Mouse (Mus musculus) MEL (cell line): ENCODE data around the gene C1qb. TPM values are rescaled to one million over a fixed set of nuclear protein-coding genes. Genes with fewer than 3 reads are reported as not detected.

ENCODE experiments used
- DNase-seq: peaks from one replicate; pipeline ENCODE4 v3.0.0; 2011; ENCODE audit warnings: low read depth, low spot score
- H3K27ac ChIP-seq: 2 replicates; pipeline ENCODE4 v1.5.1; 2012; ENCODE audit warnings: low read depth, mild to moderate bottlenecking, control low read depth, low read length, moderate library complexity; ENCODE audit not compliant: control insufficient read depth
- H3K27me3 ChIP-seq, 2 experiments: fragments of 150-350 bp in 1 of 2; sonication (generic) in 1 of 2; 2 replicates each; pipeline ENCODE4 v1.6.1; 2012; ENCODE audit warnings: low read length in 2 of 2, mild to moderate bottlenecking in 2 of 2, improper control_type of control experiment in 1 of 2, moderate library complexity in 1 of 2; ENCODE audit not compliant: insufficient read depth in 2 of 2, control insufficient read depth in 1 of 2
- H3K36me3 ChIP-seq, 2 experiments: 2 replicates each; pipeline ENCODE4 v1.6.1; 2012 to 2014; ENCODE audit warnings: low read length in 2 of 2, improper control_type of control experiment in 1 of 2, inconsistent platforms in 1 of 2, mild to moderate bottlenecking in 1 of 2; ENCODE audit not compliant: insufficient read depth in 2 of 2, control insufficient read depth in 1 of 2
- H3K4me1 ChIP-seq, 2 experiments: fragments of 150-350 bp in 1 of 2; sonication (generic) in 1 of 2; 2 replicates each; pipeline ENCODE4 v1.6.1; 2012; ENCODE audit warnings: low read length in 2 of 2, improper control_type of control experiment in 1 of 2, mild to moderate bottlenecking in 1 of 2; ENCODE audit not compliant: insufficient read depth in 2 of 2, control insufficient read depth in 1 of 2
- H3K4me3 ChIP-seq, 2 experiments: fragments of 150-350 bp in 1 of 2; sonication (generic) in 1 of 2; 2 replicates each; pipeline ENCODE4 v1.5.1; 2012; ENCODE audit warnings: low read depth in 2 of 2, low read length in 2 of 2, mild to moderate bottlenecking in 2 of 2, moderate library complexity in 2 of 2, control low read depth in 1 of 2, improper control_type of control experiment in 1 of 2; ENCODE audit not compliant: control insufficient read depth in 1 of 2, insufficient read depth in 1 of 2
- H3K79me2 ChIP-seq: 2 replicates; pipeline ENCODE4 v1.6.1; 2012; ENCODE audit warnings: mild to moderate bottlenecking, low read length, moderate library complexity; ENCODE audit not compliant: control insufficient read depth, poor library complexity, insufficient read depth
- H3K9ac ChIP-seq: 2 replicates; pipeline ENCODE4 v1.6.1; 2012; ENCODE audit warnings: low read depth, mild to moderate bottlenecking, control low read depth, low read length, moderate library complexity; ENCODE audit not compliant: control insufficient read depth, poor library complexity, severe bottlenecking
- H3K9me3 ChIP-seq: fragments of 150-350 bp; sonication (generic); replicated peaks from 2 replicates; pipeline ENCODE4 v1.6.1; 2012; ENCODE audit warnings: mild to moderate bottlenecking, low read length, improper control_type of control experiment, moderate library complexity; ENCODE audit not compliant: insufficient read depth
- CHD1 ChIP-seq: IDR thresholded peaks from 2 replicates; pipeline ENCODE4 v1.6.1; 2012; ENCODE audit warnings: low read depth, mild to moderate bottlenecking, inconsistent platforms, low read length, improper control_type of control experiment
- CHD2 ChIP-seq: IDR thresholded peaks from 2 replicates; pipeline ENCODE4 v1.6.1; 2011; ENCODE audit warnings: low read length, improper control_type of control experiment
- CTCF ChIP-seq, 3 experiments: IDR thresholded peaks in 2 of 3; conservative IDR thresholded peaks in 1 of 3; 2 replicates each; pipeline ENCODE4 v1.5.1; 2011 to 2012; ENCODE audit warnings: low read length in 3 of 3, low read depth in 2 of 3, mild to moderate bottlenecking in 2 of 3, improper control_type of control experiment in 1 of 3, inconsistent platforms in 1 of 3, mixed read lengths in 1 of 3, moderate library complexity in 1 of 3; ENCODE audit not compliant: control insufficient read depth in 1 of 3, insufficient read depth in 1 of 3, poor library complexity in 1 of 3, severe bottlenecking in 1 of 3
- EP300 ChIP-seq, 2 experiments: IDR thresholded peaks; 2 replicates each; pipeline ENCODE4 v1.6.1; 2011; ENCODE audit warnings: improper control_type of control experiment in 2 of 2, low read length in 2 of 2, low read depth in 1 of 2, mild to moderate bottlenecking in 1 of 2
- ETS1 ChIP-seq: IDR thresholded peaks from 2 replicates; pipeline ENCODE4 v1.6.1; 2012; ENCODE audit warnings: low read depth, mild to moderate bottlenecking, inconsistent platforms, low read length, improper control_type of control experiment, moderate library complexity
- GATA1 ChIP-seq: IDR thresholded peaks from 2 replicates; pipeline ENCODE4 v1.6.1; 2011; ENCODE audit warnings: low read depth, low read length, improper control_type of control experiment
- JUND ChIP-seq: IDR thresholded peaks from 2 replicates; pipeline ENCODE4 v1.6.1; 2011; ENCODE audit warnings: low read depth, mild to moderate bottlenecking, improper control_type of control experiment, low read length
- KAT2A ChIP-seq: conservative IDR thresholded peaks from 2 replicates; pipeline ENCODE4 v1.6.1; 2012; ENCODE audit warnings: low read depth, low read length, improper control_type of control experiment, inconsistent platforms
- MAFK ChIP-seq: IDR thresholded peaks from 2 replicates; pipeline ENCODE4 v1.6.1; 2011; ENCODE audit warnings: low read depth, mild to moderate bottlenecking, low read length, improper control_type of control experiment, borderline replicate concordance
- MAX ChIP-seq: IDR thresholded peaks from 2 replicates; pipeline ENCODE4 v1.6.1; 2011; ENCODE audit warnings: low read length, improper control_type of control experiment
- MEF2A ChIP-seq: IDR thresholded peaks from 2 replicates; pipeline ENCODE4 v1.6.1; 2014; ENCODE audit warnings: low read depth, mild to moderate bottlenecking, inconsistent platforms, low read length, improper control_type of control experiment; ENCODE audit not compliant: poor library complexity, insufficient replicate concordance, severe bottlenecking; ENCODE audit errors: extremely low read depth
- MXI1 ChIP-seq: IDR thresholded peaks from 2 replicates; pipeline ENCODE4 v1.6.1; 2011; ENCODE audit warnings: mild to moderate bottlenecking, low read depth, low read length, improper control_type of control experiment
- MYB ChIP-seq: IDR thresholded peaks from 2 replicates; pipeline ENCODE4 v1.6.1; 2011; ENCODE audit warnings: mild to moderate bottlenecking, low read depth, low read length, improper control_type of control experiment
- NRF1 ChIP-seq: IDR thresholded peaks from 2 replicates; pipeline ENCODE4 v1.6.1; 2014; ENCODE audit warnings: low read depth, mild to moderate bottlenecking, inconsistent platforms, low read length, improper control_type of control experiment, moderate library complexity; ENCODE audit not compliant: poor library complexity, insufficient read depth, severe bottlenecking
- POLR2AphosphoS2 ChIP-seq: IDR thresholded peaks from 2 replicates; pipeline ENCODE4 v1.6.1; 2011; ENCODE audit warnings: low read length, improper control_type of control experiment
- POLR2AphosphoS5 ChIP-seq: IDR thresholded peaks from 2 replicates; pipeline ENCODE4 v1.6.1; 2012; ENCODE audit warnings: low read depth, borderline replicate concordance, mild to moderate bottlenecking, inconsistent platforms, low read length, moderate library complexity, mixed read lengths
- RCOR1 ChIP-seq: IDR thresholded peaks from 2 replicates; pipeline ENCODE4 v1.6.1; 2012; ENCODE audit warnings: low read depth, mild to moderate bottlenecking, inconsistent platforms, low read length, improper control_type of control experiment
- TAL1 ChIP-seq: IDR thresholded peaks from 2 replicates; pipeline ENCODE4 v1.6.1; 2012; ENCODE audit warnings: mild to moderate bottlenecking, inconsistent platforms, low read length, moderate library complexity, mixed read lengths
- TBP ChIP-seq: IDR thresholded peaks from 2 replicates; pipeline ENCODE4 v1.8.0; 2011; ENCODE audit warnings: low read depth, low read length, improper control_type of control experiment
- TCF12 ChIP-seq: IDR thresholded peaks from 2 replicates; pipeline ENCODE4 v1.6.1; 2014; ENCODE audit warnings: low read depth, mild to moderate bottlenecking, inconsistent platforms, low read length, improper control_type of control experiment, moderate library complexity
- UBTF ChIP-seq: IDR thresholded peaks from 2 replicates; pipeline ENCODE4 v1.6.1; 2012; ENCODE audit warnings: low read depth, mild to moderate bottlenecking, inconsistent platforms, low read length, improper control_type of control experiment, moderate library complexity, borderline replicate concordance; ENCODE audit not compliant: insufficient read depth
- USF2 ChIP-seq, 2 experiments: IDR thresholded peaks; 2 replicates each; pipeline ENCODE4 v1.6.1; 2011 to 2012; ENCODE audit warnings: improper control_type of control experiment in 2 of 2, low read length in 2 of 2, borderline replicate concordance in 1 of 2, inconsistent platforms in 1 of 2, low read depth in 1 of 2, mild to moderate bottlenecking in 1 of 2; ENCODE audit not compliant: insufficient read depth in 1 of 2
- ZC3H11A ChIP-seq: IDR thresholded peaks from 2 replicates; pipeline ENCODE4 v1.6.1; 2012; ENCODE audit warnings: low read depth, mild to moderate bottlenecking, inconsistent platforms, low read length, improper control_type of control experiment
- ZMIZ1 ChIP-seq: IDR thresholded peaks from 2 replicates; pipeline ENCODE4 v1.6.1; 2012; ENCODE audit warnings: low read depth, mild to moderate bottlenecking, inconsistent platforms, low read length, improper control_type of control experiment, moderate library complexity
- polyA plus RNA-seq, 2 experiments: library from polyadenylated mRNA; stranded (reverse) in 1 of 2; unstranded in 1 of 2; fragments of >175 nt in 1 of 2; fragments of >200 nt in 1 of 2; gene quantifications; 2 replicates each; pipeline versions ENCODE4 v1.2.1 to v1.2.4; 2012; ENCODE audit warnings: low replicate concordance in 2 of 2, low read depth in 1 of 2; ENCODE audit not compliant: insufficient read length in 2 of 2, insufficient read depth in 1 of 2, missing spikeins in 1 of 2
- total RNA-seq: library from RNA; depleted of rRNA; stranded (reverse); fragments of 300-350 nt; gene quantifications from 2 replicates; pipeline ENCODE4 v1.2.3, GENCODE M21; 2012; rRNA removed

The C1qb gene
- total RNA-seq (not detected in 2 replicates), polyA plus RNA-seq (not detected)

DNA sequence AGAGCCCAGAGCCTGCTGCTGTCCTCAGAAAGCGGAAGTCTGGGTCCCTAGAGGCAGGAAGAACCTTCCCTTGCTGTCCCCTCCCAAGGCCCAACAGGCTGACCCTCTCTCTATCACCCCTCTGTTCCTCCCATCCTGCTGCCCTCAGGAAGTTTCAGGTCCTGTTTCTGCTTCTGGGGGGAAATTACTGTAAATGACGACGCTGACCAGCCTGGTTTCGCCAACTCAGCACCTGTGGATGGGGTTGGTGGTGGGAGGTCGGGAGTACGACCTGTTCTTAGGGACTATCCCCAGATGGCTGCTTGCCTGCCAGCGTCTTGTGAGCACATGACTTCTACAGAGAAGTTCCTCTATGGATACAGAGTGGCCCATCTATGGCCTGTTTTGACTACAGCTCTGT, at the start of gene C1qb:
C1qb (minus strand) TSS at position 87 of the 400 bp plus-strand sequence.
- TF ChIP-seq TCF12: no peak
- TF ChIP-seq UBTF: no peak
- no peak for TF ChIP-seq KAT2A
- no peak for TF ChIP-seq POLR2AphosphoS2
- TF ChIP-seq POLR2AphosphoS5: no peak
- no peak for TF ChIP-seq MXI1
- no peak for TF ChIP-seq GATA1
- no peak for TF ChIP-seq CTCF (IDR thresholded peaks at IDR 0.05 in 2 of 3, conservative IDR thresholded peaks at IDR 0.05 in 1 of 3; ENCODE audit: control insufficient read depth in 1 of 3, insufficient read depth in 1 of 3, low read depth in 2 of 3, low read length in 3 of 3, poor library complexity in 1 of 3, severe bottlenecking in 1 of 3)
- TF ChIP-seq MAX: no peak
- TF ChIP-seq CHD2: no peak
- TF ChIP-seq RCOR1: no peak
- no peak for TF ChIP-seq NRF1
- TF ChIP-seq, all 39 proteins: peak for 0
- Histone ChIP-seq H3K36me3 (no peaks in the 10 kb centered on the region), H3K4me1 (peaks cover 0 to 3% of the 10 kb centered on the region in 2 experiments; a peak in 1 of 4 replicates), H3K9me3 (no peaks in the 10 kb centered on the region), H3K9ac (no peak within 1 kb of the TSS), H3K79me2 (no peaks in the 10 kb centered on the region), H3K27me3 (no peaks in the 10 kb centered on the region; a peak in 1 of 4 replicates), H3K4me3 (no peak within 1 kb of the TSS), H3K27ac (no peak within 1 kb of the TSS)
- DNase-seq: no peak

DNA sequence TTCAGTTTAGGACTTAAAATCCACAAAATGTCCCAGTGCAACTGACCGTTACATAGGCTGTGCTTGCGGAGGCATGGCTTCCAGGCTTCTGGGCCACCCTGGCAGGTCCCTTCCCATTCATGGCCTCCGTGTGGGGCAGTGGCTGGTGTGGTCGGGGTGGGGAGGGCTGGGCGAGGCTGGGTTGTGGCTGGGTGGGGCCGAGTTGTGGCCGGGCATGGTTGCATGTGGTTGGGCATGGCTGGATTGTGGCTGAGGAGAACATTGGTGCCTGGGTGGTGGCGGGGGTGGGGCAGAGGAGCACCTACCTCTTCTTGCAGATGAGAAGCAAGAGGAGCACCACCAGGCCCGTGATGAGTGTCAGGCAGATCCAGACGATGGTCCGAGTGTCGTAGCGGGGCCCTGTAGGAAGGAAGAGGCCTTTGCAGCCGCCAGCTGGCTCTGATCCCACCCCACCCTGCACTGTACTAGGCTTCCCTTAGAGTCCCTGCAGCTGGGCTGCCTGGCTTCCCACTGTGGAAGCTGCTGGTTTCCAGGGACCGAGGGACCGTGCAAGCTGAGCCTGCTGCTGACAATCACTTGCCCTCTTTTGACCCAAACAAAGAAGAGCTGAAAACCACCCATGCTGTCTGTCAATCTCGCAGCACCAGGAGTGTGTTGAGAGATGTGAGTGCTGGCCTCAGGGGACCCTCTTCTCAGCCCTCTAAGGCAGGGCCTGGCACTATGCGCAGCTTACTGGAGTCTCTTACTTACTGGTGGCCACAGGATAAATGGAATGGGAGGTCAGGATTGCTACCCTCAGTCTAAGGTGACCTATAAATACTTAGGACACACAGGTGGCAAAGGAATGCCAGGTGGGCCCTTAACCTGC, 49.0 kb upstream of the C1qb start:
- Histone ChIP-seq H3K79me2 (no peaks in the 10 kb centered on the region), H3K36me3 (no peaks in the 10 kb centered on the region; a peak in 1 of 4 replicates), H3K4me1 (peaks cover 0 to 7% of the 10 kb centered on the region in 2 experiments; a peak in 2 of 4 replicates), H3K27ac (no peak overlapping the region), H3K9ac (no peak overlapping the region), H3K9me3 (no peaks in the 10 kb centered on the region), H3K27me3 (no peaks in the 10 kb centered on the region; a peak in 1 of 4 replicates), H3K4me3 (no peak overlapping the region)
- no peak for TF ChIP-seq GATA1
- TF ChIP-seq TCF12: no peak
- no peak for TF ChIP-seq EP300 (IDR thresholded peaks at IDR 0.05; ENCODE audit: low read depth in 1 of 2, low read length in 2 of 2)
- no peak for TF ChIP-seq CTCF (IDR thresholded peaks at IDR 0.05 in 2 of 3, conservative IDR thresholded peaks at IDR 0.05 in 1 of 3; ENCODE audit: control insufficient read depth in 1 of 3, insufficient read depth in 1 of 3, low read depth in 2 of 3, low read length in 3 of 3, poor library complexity in 1 of 3, severe bottlenecking in 1 of 3)
- no peak for TF ChIP-seq MXI1
- no peak for TF ChIP-seq USF2 (IDR thresholded peaks at IDR 0.05; ENCODE audit: borderline replicate concordance in 1 of 2, insufficient read depth in 1 of 2, low read depth in 1 of 2, low read length in 2 of 2)
- no peak for TF ChIP-seq ETS1
- no peak for TF ChIP-seq TAL1
- TF ChIP-seq MEF2A: no peak
- TF ChIP-seq CHD1: no peak
- no peak for TF ChIP-seq POLR2AphosphoS2
- TF ChIP-seq MAFK: no peak
- TF ChIP-seq MYB: no peak
- no peak for TF ChIP-seq ZMIZ1
- no peak for TF ChIP-seq ZC3H11A
- TF ChIP-seq UBTF: no peak
- no peak for TF ChIP-seq TBP
- no peak for TF ChIP-seq JUND
- no peak for DNase-seq
